Mouse (Mus musculus): ENCODE results near the gene Mylk.

DNA sequence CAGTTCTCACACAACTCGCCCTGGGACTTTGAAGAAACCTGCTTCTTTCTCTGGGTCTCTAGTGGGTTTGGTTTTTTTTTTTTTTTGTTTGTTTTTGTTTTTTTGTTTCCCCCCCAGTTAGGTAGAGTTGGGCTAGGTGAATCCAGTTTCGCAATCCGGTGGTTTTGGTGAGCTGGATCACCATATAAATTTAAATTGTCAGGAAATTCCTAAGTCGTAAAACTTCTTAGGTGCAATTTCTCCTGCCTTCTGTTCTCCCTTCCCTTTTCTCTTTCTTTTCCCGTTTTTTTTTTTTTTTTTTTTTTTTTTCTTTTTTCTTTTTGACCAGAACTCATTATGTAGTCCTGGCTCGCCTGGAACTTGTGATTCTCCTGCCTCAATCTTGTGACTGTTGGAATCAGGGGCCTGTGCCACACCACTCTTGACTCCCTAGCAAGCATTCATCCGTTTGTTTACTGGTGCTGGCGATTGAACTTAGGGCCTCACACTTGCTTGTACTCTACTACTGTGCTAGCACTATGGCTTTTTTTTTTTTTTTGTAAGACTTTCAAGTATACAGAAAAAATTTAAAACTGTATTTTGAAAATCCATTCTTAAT, 278.2 kb downstream of the Mylk start:
- no peak for TF ChIP-seq RCOR1 (conservative IDR thresholded peaks at IDR 0.05; ENCODE audit: low read depth, low read length)
- TF ChIP-seq PAX5 (IDR thresholded peaks at IDR 0.05; ENCODE audit: low read length), result no peak
- no peak for TF ChIP-seq USF1 (IDR thresholded peaks at IDR 0.05; ENCODE audit: low read depth, low read length)
- TF ChIP-seq E2F4 (IDR thresholded peaks at IDR 0.05; ENCODE audit: insufficient replicate concordance, low read depth, low read length), result no peak
- TF ChIP-seq EP300 (IDR thresholded peaks at IDR 0.05; ENCODE audit: low read length), result no peak
- TF ChIP-seq NRF1 (IDR thresholded peaks at IDR 0.05; ENCODE audit: low read depth, low read length), result no peak
- TF ChIP-seq KAT2A (IDR thresholded peaks at IDR 0.05; ENCODE audit: insufficient replicate concordance, low read length), result no peak
- no peak for TF ChIP-seq MAFK (IDR thresholded peaks at IDR 0.05; ENCODE audit: insufficient replicate concordance, low read length)
- no peak for TF ChIP-seq CTCF (conservative IDR thresholded peaks at IDR 0.05 in 1 of 2, IDR thresholded peaks at IDR 0.05 in 1 of 2; ENCODE audit: low read depth in 2 of 2, low read length in 2 of 2)

Data from CH12.LX (cell line).